Comparison of ENCODE assay signal across 34 mouse cellular contexts in the genomic region with DNA sequence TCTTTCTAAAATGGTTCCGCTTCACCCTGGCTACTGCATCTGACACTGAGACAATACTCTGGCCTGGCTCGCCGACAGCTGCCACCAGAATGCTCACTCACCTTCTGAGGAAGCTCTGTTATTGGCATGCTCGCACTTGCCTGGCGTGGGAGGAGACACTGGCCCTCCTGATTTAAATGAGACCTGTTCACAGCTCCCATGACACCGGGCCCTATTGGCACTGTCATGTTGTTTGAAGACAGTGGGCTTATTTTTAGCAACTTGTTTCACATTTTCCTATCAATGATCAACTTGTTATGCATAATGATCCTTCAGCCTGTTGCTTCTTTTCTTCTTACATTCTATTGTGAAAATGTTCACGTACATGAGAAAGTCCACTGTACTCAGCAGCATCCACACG.
"Had no signal": no experiment of that assay in that cellular context is flagged by ENCODE, and none has a peak within 500 bp of the region (broad histone marks: within the 10 kb centered on the region; RNA-seq: fewer than 3 reads in every experiment).

No protein-coding gene starts in this region.

- ATAC-seq: hindbrain, embryonic 16.5 days; hindbrain, postnatal 0 days; inflammation-experienced regulatory T-cells, adult 6 months; intestine, embryonic 15.5 days; intestine, embryonic 16.5 days; intestine, postnatal 0 days had no signal

- H3K4me3 ChIP-seq: heart, embryonic 12.5 days; heart, embryonic 13.5 days; heart, embryonic 15.5 days; hindbrain, embryonic 10.5 days; hindbrain, embryonic 12.5 days; hindbrain, embryonic 13.5 days; hindbrain, embryonic 15.5 days; intestine, embryonic 15.5 days; kidney, embryonic 15.5 days; layer of hippocampus, adult 2 months; left cerebral cortex, adult 2 months had no signal

- H3K4me2 ChIP-seq: heart, embryonic 11.5 days; heart, embryonic 12.5 days; heart, embryonic 13.5 days; heart, embryonic 15.5 days; hindbrain, embryonic 12.5 days; hindbrain, embryonic 13.5 days; hindbrain, embryonic 14.5 days; hindbrain, embryonic 15.5 days; intestine, embryonic 15.5 days; kidney, embryonic 15.5 days had no signal

- H3K27me3 ChIP-seq: heart, embryonic 12.5 days; heart, embryonic 13.5 days; heart, embryonic 15.5 days; hindbrain, embryonic 12.5 days; hindbrain, embryonic 13.5 days; hindbrain, embryonic 15.5 days; intestine, embryonic 15.5 days; kidney, embryonic 15.5 days had no signal

- DNase-seq: heart, postnatal 10 days; heart, postnatal 36 days; heart, postnatal 4 days; kidney, adult 11 months; kidney, adult 18-20 months; kidney, adult 2 months; kidney, adult 8-10 months; kidney, adult 9 months; kidney, postnatal 10 days; kidney, postnatal 14 days; kidney, postnatal 25 days; kidney, postnatal 36 days; kidney, postnatal 4 days; layer of hippocampus, adult 9-11 months; layer of hippocampus, postnatal 36 days had no signal

- H3K36me3 ChIP-seq: hindbrain, embryonic 15.5 days; intestine, embryonic 15.5 days had no signal

- H3K9ac ChIP-seq: heart, embryonic 12.5 days; heart, embryonic 13.5 days; heart, embryonic 15.5 days; hindbrain, embryonic 12.5 days; hindbrain, embryonic 13.5 days; hindbrain, embryonic 14.5 days; hindbrain, embryonic 15.5 days; intestine, embryonic 15.5 days; kidney, embryonic 15.5 days had no signal

- H3K9me3 ChIP-seq: heart, embryonic 12.5 days; heart, embryonic 13.5 days; heart, embryonic 15.5 days; hindbrain, embryonic 10.5 days; hindbrain, embryonic 12.5 days; hindbrain, embryonic 13.5 days; hindbrain, embryonic 15.5 days; intestine, embryonic 15.5 days; kidney, embryonic 15.5 days had no signal

- H3K27ac ChIP-seq: heart, embryonic 13.5 days; heart, embryonic 15.5 days; hindbrain, embryonic 10.5 days; hindbrain, embryonic 12.5 days; hindbrain, embryonic 13.5 days; hindbrain, embryonic 14.5 days; hindbrain, embryonic 15.5 days; hindbrain, postnatal 0 days; intestine, embryonic 15.5 days; kidney, embryonic 15.5 days; kidney, postnatal 0 days; layer of hippocampus, adult 2 months; left cerebral cortex, adult 2 months had no signal
